Mouse (Mus musculus): Measurements from ENCODE around the gene Fpr-rs3.

Fpr-rs3 gene

DNA sequence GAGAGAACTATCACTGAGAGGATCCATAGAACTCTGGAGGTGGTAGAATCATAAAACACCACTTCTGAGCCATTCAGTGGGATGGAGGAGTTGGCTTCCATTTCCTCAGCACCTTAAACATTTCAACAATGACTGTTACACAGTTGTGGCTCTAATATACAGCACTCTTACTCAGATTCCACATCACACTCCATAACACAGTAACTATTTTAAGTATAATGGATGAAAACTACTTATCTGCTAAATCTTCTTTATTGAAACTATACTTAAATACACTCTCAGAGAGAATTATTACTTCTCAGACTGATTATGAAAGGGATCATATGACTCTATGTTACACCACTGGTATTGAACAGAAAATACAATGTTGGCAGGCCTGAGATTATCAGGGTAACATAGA, at the start of gene Fpr-rs3:
Fpr-rs3 (minus strand) TSS at position 101 of the 400 bp plus-strand sequence.
- no peak for DNase-seq (ENCODE audit: low read depth)

GRCm38 (mm10) chr17:20596323-20596722, 28.4 kb downstream of the Fpr-rs3 start, which contains the start of gene Vmn2r110:
Gene Vmn2r110 (minus strand): TSS chr17:20596423.
- no peak for DNase-seq (ENCODE audit: low read depth)
